Mouse (Mus musculus): ENCODE results near the gene Snx33. TPM values are rescaled to one million over a fixed set of nuclear protein-coding genes. Genes with fewer than 3 reads are reported as not detected.
A peak's percentile ranks its signal among the peaks of the same experiment; 100 is the strongest.

Snx33 gene
- total and polyA plus RNA-seq, 3 experiments = 2.2 to 3.5 TPM; not detected in 1

- peaks cover 0 to 4% of the 10 kb centered on the region in 2 experiments for H3K4me1 ChIP-seq (ENCODE audit: control insufficient read depth in 1 of 2, insufficient read depth in 2 of 2, low read length in 2 of 2)
- TF ChIP-seq TBP (IDR thresholded peaks at IDR 0.05; ENCODE audit: low read depth, low read length) (peak; percentile 79), TAL1 (IDR thresholded peaks at IDR 0.05; ENCODE audit: low read length) (no peak), MEF2A (IDR thresholded peaks at IDR 0.05; ENCODE audit: extremely low read depth, insufficient replicate concordance, low read depth, low read length, poor library complexity, severe bottlenecking) (no peak), RCOR1 (IDR thresholded peaks at IDR 0.05; ENCODE audit: low read depth, low read length) (no peak), SIN3A (IDR thresholded peaks at IDR 0.05; ENCODE audit: low read length) (peak; percentile 92), ELF1 (IDR thresholded peaks at IDR 0.05; ENCODE audit: low read depth, low read length) (peak; percentile 97), MAX (IDR thresholded peaks at IDR 0.05; ENCODE audit: low read length) (peak; percentile 73; the same call in 1 of the 2 replicates), MYC (IDR thresholded peaks at IDR 0.05; ENCODE audit: low read depth, low read length) (peak; percentile 82), TCF12 (IDR thresholded peaks at IDR 0.05; ENCODE audit: low read depth, low read length) (peak; percentile 15), ZKSCAN1 (IDR thresholded peaks at IDR 0.05; ENCODE audit: low read depth, low read length) (no peak), E2F4 (IDR thresholded peaks at IDR 0.05; ENCODE audit: borderline replicate concordance, low read depth, low read length) (no peak), POLR2A (IDR thresholded peaks at IDR 0.05; ENCODE audit: control insufficient read depth in 1 of 2, insufficient read depth in 1 of 2, low read depth in 1 of 2, low read length in 2 of 2, poor library complexity in 1 of 2) (peak; percentile 45 to 96; a peak in 2 of 4 replicates), GABPA (IDR thresholded peaks at IDR 0.05; ENCODE audit: low read depth, low read length) (no peak), POLR2AphosphoS2 (IDR thresholded peaks at IDR 0.05; ENCODE audit: low read length) (peak; percentile 85; the same call in 1 of the 2 replicates), POLR2AphosphoS5 (IDR thresholded peaks at IDR 0.05; ENCODE audit: borderline replicate concordance, low read depth, low read length) (peak; percentile 36; the same call in 1 of the 2 replicates), NRF1 (IDR thresholded peaks at IDR 0.05; ENCODE audit: insufficient read depth, low read depth, low read length, poor library complexity, severe bottlenecking) (peak; percentile 71), USF1 (IDR thresholded peaks at IDR 0.05; ENCODE audit: low read depth, low read length) (0 out of 2 replicates have a peak, but pooled peaks have one; percentile 21), MXI1 (IDR thresholded peaks at IDR 0.05; ENCODE audit: low read depth, low read length) (peak; percentile 89), MYB (IDR thresholded peaks at IDR 0.05; ENCODE audit: low read depth, low read length) (peak; percentile 70), CTCF (IDR thresholded peaks at IDR 0.05 in 2 of 3, conservative IDR thresholded peaks at IDR 0.05 in 1 of 3; ENCODE audit: control insufficient read depth in 1 of 3, insufficient read depth in 1 of 3, low read depth in 2 of 3, low read length in 3 of 3, poor library complexity in 1 of 3, severe bottlenecking in 1 of 3) (peak in 2 of 3 experiments; percentile 5 to 34; a peak in 2 of 6 replicates), NELFE (IDR thresholded peaks at IDR 0.05; ENCODE audit: low read depth, low read length) (peak; percentile 92), HCFC1 (IDR thresholded peaks at IDR 0.05; ENCODE audit: low read depth, low read length) (peak; percentile 83)
- peak within 1 kb of the TSS; percentile 86 for H3K27ac ChIP-seq (ENCODE audit: control insufficient read depth, low read depth, low read length)
- peak; percentile 98 for DNase-seq (ENCODE audit: low read depth, low spot score)
- H3K4me3 ChIP-seq (ENCODE audit: control insufficient read depth in 1 of 2, insufficient read depth in 1 of 2, low read depth in 2 of 2, low read length in 2 of 2) = peak within 1 kb of the TSS; percentile 97 to 99
- no peaks in the 10 kb centered on the region for H3K9me3 ChIP-seq (replicated peaks; ENCODE audit: insufficient read depth, low read length)
- H3K9ac ChIP-seq (ENCODE audit: control insufficient read depth, low read depth, low read length, poor library complexity, severe bottlenecking) = peak within 1 kb of the TSS; percentile 94
- peaks cover 0 to 18% of the 10 kb centered on the region in 2 experiments; a peak in 2 of 4 replicates for H3K36me3 ChIP-seq (ENCODE audit: control insufficient read depth in 1 of 2, insufficient read depth in 2 of 2, low read length in 2 of 2)
- peaks cover 23% of the 10 kb centered on the region for H3K79me2 ChIP-seq (ENCODE audit: control insufficient read depth, insufficient read depth, low read length, poor library complexity)
- no peaks in the 10 kb centered on the region for H3K27me3 ChIP-seq (ENCODE audit: control insufficient read depth in 1 of 2, insufficient read depth in 2 of 2, low read length in 2 of 2)
Measured at GRCm38 (mm10) chr9:56937223-56938160, 9.3 kb upstream of the Snx33 start, which contains the start of gene Imp3. Gene Imp3 (plus strand): TSS chr9:56937475.
